Mouse (Mus musculus): ENCODE results near the gene Alk.
A peak's percentile ranks its signal among the peaks of the same experiment; 100 is the strongest.

The Alk gene

DNA sequence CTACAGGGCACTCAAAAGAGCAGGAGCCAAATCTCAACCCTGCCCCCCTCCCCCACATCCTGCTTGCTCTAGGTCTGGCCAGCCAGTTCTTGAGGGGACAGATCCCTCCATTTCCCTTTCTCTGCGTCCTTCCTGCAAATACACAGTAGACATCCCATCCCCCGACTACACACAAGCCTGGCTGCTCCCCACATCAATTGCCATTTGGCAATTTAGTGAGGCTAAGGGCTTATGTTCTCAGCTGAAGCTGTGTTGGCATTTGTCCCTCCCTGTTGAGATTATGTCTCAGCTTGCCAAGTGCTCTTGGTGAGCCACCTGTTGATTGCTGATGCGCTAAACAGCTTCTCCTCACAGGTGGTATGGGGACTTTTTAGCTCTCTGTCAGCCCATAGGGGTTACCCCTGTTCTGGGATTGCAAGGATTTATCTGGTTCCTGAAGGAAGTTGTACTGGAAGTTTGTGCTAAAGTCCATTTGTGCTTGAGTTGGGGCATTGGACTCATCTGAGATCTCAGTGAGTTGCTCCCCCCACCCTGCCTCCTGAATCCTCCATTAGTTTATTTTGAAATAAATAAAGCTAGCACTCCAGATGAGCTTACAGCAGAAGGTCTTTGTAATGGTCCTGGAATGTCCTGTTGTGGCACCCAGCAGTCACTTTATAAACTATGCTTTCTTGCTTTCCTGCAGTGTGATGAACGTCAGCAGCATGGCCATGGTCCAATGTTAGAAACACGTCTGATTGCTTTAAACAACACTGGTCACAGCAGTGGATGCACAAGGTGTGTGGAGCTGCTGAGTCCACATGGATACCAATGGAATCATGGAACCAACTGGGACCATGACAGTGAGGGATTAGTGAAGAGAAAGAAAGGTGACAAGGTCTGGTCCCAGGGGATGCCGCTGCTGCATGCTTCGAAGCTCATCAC is 353.7 kb downstream of the Alk start:
- DNase-seq: no peak

DNA sequence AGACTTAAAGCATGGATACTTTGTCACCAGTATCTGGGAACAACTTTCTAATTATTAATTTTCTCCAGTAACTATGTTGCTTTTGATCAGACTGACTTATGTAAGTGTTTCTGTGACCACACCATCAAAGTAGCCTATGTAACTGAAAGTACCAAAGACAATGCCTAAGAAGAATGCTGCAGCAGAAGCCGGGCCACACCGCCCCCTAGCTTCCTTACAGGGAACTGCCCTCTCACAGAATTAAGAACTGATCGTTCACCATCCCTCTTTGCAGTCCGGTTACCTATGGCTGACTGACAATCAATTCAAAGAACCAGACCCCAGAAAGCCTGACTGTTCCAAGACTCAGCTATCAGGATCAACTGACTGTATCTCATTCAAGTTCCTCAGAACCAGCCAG is 362.4 kb downstream of the Alk start:
- DNase-seq: peak; percentile 9

DNA sequence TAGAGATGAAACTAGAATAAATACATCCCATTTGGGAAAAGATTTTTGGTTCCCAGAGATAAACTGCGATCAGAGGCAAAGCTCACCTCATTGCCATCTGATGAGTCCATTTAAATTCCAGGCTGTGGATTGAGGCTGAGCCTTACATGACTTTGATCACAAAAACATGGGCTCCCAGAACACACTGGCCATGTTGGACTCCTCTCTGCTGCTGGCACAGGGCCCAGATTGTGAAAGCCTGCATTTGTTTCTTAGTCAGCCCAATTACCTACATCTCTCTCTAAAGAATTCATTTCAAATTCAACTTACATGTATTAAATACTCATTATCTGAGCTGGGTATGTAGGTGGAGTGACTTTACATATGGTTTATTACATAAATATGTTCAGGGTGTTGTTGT is 367.1 kb downstream of the Alk start:
- no peak for DNase-seq

DNA sequence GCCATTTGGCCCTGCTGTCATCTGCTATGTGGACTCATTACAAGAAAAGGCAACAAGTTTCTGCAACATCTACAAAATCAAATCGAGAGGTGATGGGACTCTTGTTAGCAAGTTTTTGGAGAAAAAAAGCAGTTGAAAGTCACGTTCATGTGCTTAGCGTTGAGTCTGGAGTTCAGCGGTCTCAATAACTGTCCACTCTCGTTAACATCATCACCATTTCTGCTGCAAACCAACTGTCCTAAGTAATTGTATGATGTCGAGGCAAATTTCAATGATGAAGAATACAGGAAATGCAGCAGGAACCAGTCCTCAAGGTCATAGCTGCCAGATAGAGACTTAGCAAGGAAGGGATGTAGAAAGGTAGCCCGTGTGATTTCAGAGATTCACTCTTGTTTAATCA is 373.5 kb downstream of the Alk start:
- DNase-seq: no peak

DNA sequence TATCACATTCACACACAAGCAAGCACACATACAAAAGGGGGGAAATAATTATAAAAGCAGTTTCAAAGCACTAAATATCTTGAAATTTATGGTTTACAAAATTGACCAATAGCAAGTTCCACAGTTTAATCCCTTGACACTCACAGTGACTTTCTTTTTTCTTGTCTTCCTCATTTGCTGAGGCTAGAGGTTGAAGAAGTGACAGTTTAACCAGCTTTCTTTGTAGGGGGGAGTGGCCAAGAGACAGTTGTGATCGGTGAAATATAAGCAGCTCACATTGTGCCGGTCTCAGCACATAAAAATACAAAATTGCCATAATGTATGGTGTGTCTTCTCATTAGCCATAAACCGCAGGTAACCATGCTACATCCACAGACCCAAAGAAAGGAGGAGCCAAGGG is 385.6 kb downstream of the Alk start:
- DNase-seq: no peak

DNA sequence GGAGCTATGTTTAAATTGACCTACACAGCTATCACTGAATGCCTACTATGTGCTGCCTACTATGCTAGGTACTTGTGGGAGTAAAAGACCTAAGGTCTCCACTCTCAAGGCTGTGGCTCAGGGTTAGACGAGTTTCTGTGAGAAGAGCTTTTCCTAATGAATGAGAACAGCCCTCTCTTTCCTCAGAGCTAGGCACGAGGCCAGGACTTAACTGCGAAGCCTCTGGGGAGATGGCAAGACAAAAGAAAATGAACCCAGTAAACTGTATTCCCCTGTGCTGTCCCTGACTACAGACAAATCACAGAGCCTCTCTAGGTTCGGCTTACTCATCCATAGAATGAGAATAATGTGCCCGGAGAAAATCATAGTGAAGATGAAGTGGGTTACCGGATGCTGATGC is 406.9 kb downstream of the Alk start:
- DNase-seq: no peak

DNA sequence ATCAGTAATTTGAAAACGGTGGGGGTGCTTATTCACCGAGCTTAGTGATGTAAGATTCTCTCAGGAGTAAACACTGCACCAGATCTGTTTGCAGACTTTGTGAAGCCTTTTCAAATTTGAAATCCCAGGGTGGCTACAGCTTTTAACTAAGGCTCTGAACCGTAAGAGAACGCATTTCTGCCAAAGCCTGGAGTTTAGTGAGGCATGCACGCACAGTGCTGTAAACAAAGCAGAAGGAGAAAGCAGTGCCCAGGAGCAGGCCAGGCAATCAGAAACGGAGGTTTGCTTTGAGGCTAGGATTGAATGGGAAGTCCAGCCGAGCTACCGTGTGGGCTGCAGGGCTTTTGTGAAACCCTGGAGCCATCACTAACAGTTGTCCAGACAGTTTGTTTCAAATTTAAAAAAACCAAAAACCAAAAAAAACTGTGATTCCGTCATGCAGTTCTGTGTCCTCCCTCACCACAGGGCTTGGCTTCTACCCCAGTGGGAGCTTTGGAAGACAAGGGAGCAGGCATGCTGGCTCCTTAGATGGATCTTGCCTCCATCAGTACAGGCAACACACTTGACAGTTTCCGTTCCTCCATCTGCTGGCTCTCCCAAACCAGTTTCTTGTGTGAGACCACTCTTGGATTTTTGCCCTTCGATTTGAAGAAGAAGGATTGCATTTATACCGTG is 409.3 kb downstream of the Alk start:
- DNase-seq: no peak

DNA sequence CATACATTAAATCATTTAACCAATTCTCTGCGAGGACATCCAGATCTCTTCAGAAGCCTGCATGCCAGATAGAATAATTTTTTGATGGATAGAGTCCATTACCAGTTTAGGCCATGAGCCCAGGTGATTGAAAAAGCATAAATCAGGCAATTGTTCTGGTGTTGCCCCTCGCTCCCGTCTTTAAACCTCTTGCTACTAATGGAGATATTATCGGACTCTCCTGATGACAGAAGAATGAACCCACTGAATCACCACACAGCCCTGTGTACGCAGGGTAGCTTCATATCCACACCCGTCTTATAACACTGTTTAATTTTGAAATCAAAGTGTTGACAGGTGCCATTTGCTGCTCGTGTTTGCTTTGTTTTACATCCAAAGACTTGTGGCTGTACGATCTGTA is 413.9 kb downstream of the Alk start:
- no peak for DNase-seq

DNA sequence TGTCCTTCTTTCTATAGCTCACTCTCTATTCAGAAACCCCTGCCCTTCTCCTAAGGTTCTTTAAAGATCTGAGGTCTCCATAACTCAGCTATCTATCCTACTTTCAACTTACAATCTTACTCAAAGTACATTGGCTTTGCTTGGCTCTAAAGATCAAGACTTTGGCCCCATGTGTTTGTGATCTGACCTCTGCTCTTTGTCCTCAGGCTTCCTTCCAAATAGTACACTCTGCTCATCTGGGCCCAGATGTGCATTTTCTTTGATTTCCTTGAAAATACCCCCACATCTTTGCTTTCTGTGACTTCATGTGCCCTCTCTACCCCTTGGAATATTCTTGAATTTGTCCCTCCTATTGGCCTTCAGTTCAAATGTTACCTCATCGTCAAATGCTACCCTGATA is 417.4 kb downstream of the Alk start:
- no peak for DNase-seq

DNA sequence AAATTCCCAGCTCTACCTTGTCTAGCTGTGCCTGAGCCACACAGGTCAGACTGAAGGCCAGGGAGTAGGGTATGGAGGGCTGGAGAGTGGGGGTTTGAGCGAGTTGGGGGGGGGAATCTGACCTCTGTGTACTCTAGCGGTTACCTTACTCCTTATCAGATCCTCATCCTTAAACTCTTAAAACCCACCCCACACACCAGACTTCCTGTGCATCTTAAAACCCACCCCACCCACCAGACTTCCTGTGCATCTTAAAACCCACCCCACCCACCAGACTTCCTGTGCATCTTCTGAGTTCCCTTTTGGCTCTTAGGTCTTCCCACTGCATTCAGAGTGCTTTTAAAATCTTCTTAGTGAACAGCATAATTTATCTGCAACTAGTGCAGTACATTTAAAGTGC is 422.0 kb downstream of the Alk start:
- no peak for DNase-seq

DNA sequence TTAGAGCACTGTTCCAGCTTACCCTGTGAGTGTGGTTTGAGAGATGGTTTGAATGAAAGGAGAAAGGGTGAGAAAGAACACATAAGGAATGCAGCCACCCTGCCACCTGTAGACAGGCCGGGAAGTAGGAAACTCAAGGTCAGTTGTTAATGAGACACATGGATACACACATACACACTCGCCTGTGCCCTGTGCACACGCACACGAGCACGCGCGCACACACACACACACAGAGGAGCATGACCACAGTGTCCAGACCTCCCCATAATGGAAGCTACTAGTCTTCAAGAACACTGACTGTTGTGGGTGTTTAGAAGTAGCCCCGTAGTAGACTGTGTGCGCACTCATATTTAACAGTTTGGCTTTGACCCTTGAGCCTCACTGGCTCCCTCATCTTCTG is 424.2 kb downstream of the Alk start:
- no peak for DNase-seq

DNA sequence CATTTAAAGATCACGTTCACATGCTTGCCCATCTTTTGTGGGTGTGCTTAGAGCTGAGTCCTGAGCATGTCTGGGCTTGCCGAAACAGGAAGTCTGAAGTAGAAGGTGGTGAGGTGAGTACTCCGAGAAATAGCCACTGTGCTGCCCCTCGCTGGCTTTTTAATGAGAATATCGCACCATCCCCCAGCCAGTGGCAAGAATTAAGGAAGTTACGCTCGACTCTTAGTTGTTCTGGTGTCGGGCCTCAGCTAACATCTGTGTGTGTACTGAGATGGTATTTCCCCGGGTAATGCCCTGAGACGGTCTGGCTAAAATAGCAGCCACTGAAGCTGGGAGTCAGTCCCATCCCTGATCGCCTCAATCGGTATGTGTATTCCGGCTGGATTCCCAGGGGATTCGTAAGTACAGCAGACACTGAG is 424.7 kb downstream of the Alk start:
- DNase-seq: no peak

DNA sequence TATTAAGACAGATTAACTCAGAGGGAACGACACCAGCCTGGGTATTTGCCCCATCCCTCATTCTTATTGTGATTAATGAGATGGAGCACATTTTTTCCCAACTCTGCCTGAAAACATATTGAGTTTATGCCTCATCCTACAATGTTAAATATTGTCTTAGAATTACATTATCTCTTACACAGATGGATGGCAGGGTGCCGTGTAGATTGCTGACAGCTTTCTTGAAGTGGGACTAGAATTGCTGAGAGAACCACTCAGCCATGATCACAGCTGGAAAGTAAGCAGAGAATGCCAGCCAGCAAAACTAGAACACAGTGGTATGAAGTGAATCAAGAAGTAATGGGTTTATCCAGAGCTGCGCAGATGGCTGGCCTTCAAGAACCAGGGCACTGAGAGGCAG is 430.6 kb downstream of the Alk start:
- no peak for DNase-seq

DNA sequence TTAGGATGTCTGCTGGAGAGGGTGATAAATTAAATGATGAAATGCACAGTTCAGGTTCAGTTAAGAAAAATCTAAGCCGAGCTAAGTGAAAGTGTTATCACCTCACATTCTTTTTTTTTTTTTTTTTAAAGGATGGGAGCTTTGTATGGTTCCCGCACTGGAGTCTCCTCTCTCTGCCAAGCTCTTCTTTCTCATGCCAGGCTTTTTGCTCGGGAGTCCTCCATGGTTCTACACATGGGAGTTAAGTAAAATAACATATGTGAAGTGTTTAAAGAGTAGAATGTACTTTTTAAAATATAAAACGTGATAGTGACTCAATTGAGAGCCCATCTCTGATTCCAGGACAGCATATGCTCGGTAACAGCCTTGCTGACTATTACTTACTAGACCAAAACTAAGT is 436.3 kb downstream of the Alk start:
- DNase-seq: no peak

DNA sequence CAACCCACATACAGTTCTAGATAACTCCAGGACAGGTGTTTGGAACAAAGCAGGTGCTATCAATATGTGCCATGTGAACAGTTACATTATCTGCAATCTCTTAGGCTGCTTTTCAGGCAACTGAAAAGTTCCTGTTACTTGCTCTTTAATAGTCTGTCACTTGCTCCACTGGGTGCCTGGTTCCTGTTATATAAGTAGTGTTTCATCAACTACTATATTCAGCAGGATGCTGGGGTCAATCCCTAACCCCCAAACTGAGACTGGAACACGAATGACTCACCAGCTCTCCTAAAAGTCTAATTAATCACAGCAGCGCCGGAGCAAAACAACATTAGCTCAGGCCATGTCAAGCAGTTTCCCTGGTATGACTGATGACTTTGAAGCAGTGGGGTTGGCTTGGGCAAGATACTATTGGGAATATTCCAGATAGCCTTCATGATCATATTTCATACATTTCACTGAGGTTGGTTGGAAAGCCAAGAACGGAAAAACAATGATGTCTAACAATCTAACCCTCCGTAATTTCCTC is 445.5 kb downstream of the Alk start:
- no peak for DNase-seq

DNA sequence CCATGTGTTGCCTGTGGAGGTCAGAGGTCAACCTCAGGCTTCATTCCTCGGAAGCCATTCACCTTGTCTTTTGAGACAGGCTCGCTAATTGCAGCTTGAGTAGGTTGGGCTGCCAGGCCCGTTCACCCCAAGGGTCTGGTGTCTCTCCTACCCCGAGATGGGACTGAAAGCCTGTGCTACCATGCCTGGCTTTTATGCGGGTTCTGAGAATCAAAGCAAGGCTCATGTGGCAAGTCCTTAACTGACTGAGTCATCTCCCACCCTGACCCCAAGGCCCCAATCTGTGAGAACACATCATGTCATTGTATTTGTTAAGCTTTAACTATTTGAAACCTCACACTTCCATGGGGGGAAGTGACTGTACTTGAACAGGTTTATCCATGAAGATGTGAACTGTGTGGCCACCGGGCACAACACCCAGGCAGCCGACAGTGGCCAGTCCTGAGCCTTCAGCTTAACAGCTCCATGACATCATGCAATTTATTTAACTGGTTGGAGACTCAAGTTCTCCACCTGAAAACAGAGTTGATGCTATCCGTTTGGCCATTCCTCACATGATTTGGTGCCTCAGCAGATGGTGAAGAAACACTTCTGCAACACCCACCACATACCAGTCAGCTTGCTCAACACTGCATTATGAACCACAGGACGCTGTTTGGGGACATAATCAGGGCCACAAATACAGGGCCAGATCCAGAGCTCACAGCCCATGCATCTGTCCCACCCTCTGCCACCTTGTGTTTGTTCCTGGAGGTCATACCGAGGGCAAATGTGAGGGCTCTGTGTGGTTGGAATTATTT is 446.4 kb downstream of the Alk start:
- no peak for DNase-seq

DNA sequence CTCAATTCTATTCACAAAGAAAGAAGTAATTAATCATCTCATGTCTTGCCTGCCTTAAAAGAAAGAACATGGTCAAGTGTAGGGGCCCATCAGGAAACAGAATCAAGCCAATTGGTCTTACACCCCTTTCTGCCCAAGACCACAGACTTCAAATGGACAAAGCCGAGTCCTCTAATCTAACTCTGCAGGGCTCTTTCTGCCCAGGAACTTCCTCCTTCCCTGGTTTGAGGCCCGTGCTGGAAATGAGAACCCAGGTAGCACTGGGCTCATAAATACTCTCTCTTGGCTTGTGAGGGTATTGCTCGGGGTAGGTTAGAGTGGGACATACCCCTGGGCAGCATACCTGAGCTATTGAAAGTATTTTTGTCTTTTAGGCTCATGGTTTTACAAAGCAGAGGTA is 451.4 kb downstream of the Alk start:
- DNase-seq: no peak

DNA sequence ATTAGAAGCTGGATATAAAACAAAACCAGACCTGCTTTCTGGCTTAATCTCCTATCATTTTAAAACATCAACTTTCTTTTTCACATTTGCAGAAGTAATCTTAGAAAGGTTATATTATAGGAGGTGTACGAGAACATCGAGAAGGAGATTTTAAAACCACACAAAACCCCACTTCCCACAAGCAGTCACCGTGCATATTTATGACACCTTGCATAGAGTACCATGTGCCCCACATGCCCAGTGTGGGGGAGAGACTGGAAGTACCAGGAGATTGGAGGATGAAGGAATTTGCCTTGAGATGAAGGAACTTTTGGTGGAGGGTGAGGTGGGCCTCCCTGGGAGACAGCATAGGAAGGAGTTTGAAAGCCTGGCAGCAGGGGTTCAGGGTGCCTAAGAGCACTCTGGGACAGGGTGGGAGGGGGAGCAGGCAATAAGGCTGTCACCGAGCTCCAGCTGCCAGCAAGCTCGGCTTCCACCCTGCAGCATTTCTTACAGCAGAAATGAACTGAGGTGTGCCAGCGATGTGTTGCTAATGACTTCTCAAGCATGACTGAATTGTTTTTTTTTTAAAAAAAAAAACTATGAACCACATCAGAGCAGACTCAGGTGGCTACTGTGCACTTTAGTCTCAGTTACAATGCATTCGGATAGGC is 459.4 kb downstream of the Alk start:
- DNase-seq: no peak

DNA sequence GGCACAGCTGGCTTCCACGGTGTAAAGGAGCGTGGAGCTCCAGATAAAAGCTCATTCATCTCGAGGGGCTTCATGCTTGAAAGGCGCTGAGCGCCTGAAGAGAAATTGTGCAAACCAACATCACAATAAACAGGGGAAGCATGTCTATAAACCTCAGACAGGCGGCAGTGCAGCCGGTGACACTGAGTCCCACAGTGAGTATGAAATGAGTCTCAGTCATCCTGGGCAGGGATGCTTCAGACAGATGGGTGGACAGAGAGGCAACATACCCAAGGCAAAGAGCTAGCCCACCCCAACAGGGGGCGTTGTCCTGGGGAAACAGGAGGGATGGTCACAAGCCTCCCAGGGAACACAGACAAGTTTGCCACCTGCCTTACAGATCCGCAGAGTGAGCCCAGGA is 460.0 kb downstream of the Alk start:
- DNase-seq: no peak

DNA sequence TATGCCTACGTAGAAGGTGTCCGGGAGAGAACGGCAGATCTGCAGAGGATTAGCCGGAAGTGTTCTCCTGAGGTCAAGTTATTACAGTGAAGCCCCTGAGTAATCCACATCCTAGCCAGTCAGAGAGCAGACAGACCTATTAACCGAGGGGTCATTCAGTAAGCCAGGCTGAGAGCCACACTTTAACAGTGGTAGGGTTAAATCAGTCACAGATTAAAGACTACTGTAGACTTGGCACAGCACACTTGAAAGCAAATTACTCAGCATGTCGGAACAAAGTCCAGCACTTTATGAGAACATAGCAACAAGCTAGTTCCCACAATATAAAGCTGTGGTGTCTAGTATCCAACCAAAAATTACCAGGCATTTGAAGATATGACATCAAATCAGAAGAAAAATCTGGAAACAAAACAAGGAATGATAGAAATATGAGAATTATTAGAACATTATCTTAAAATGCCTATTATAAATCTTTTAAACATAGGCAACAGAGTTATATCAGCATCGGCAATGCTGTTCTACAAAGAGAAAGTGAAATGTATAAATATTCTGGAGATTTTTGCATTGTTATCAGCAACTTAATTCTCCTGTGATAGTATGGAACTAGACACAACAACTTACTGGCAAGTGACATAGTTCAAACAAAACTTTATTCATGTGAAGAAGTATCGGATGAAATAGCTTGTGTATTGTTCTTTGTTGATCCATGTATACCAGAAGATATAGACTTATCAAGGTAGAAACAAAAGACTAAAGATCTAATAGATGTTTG is 472.1 kb downstream of the Alk start:
- DNase-seq: no peak

DNA sequence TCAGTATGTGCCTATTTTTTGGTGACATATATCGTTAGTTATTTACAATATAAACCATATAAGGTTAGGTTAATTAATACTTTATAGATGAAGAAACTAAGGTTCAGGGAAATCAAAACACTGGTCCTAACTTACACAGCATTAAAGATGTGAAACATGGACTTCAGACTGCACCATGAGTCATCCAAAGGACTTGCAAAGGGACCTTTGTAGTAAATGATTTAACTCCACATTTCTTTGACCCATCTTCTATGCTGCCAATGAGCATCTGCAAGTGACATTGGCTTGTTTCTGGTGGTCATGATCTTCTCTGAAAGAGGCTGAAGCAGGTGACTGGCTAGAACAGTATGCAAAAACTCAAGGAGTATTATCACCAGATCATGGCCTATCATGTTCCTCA is 482.8 kb downstream of the Alk start:
- no peak for DNase-seq

DNA sequence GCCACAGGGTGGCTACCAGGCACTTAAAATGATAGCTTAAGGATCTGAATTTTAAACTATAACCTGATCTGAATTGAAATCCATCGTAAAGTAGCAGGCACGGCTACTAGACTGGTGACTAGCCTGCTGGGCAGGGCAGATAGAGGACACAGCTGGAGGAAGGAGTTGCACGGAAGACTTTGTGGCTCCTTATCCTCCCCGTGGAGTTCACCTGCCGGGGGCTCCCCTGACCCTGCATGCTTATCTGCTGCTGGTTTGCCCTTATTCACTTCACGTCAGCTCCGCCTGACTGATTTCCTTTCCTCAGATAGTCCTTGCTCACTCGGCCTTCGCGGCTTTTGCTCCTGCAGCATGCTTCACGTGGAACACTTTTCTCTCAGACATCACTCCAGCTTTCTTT is 484.1 kb downstream of the Alk start:
- DNase-seq: no peak

Data from cerebellum, adult 11-12 months (tissue).